Mouse (Mus musculus): ENCODE data around the gene Wdr83.
"Not testable (repeated sequence)": the region's sequence is repeated elsewhere in the genome, so short reads cannot be mapped to it uniquely, and the experiment has no call there.

Wdr83 gene

DNA sequence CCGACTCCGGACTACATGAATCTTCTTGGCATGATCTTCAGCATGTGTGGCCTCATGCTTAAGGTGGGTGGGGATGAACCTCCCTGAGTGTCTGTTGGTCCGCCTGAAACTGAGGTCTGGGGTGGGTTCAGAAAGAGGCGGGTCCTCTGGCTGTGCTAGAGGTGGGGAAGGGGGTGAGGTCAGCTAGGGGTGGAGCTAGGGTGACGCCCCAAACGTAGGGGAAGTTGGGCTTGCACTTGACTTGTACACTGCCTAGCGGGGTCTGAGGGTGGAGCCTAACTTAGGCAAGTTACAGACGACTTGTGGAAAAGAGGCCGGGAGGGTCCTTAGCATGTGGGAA lies at the start of gene Wdr83:
Wdr83 (minus strand) TSS at position 91 of the 340 bp plus-strand sequence.
- peak in 1 of 2 experiments; percentile 38 for DNase-seq (ENCODE audit: low read depth in 2 of 2, low spot score in 2 of 2)

DNA sequence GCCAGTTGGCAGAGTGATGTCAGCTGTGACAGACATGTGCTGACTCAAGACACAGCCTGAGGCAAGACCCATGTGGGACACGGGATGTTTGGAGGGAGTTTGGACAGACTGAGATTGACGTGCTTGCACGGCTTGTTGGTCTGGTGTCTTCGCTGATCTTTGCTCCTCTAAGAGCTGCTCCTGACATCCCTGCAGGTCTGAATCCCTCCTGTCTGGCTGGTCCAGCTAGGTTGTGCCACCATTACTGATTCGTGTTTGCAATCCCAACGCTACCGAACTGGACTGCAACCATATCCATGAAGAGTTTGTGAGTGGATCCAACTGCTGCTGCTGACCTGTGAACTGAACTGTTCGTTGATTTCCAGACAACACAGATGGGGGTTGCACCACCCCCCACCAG lies 42.6 kb upstream of the Wdr83 start:
- no peak for DNase-seq (ENCODE audit: low read depth in 2 of 2, low spot score in 2 of 2)

DNA sequence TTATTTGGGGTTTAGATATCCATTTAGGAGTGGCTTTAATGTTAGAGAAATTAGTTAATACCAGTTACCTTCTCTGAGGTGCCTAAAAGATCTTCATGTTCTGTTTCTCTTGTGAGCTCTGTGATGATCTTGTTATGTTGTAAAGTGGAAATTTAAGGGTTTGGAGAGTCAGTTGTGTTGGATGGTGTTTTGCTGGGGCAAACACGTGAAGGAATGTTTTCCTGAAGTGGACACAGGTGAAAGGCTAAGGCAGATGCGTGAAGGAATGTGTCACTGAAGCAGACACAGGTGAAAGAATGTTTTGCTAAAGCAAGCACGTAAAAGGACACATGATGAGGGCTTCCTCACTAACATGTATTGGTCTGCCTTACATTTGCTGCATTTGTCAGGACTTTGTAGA lies 41.9 kb upstream of the Wdr83 start, which contains the start of gene Zfp791:
Zfp791 (minus strand) TSS at position 101 of the 400 bp plus-strand sequence.
- no peak for DNase-seq (ENCODE audit: low read depth in 2 of 2, low spot score in 2 of 2)

DNA sequence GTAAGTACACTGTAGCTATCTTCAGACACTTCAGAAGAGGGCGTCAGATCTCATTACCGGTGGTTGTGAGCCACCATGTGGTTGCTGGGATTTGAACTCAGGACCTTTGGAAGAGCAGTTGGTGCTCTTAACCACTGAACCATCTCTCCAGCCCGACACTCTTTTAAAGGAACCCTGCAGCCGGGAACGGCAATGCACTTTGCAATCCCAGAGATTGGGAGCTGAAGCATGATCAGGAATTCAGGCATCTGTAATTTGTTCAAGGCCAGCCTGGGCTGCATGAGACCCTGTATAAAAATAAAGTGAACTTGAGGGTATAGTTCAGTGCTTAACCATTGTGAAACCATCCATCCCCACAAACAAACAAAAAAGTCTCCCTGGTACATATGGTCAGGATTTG lies 39.1 kb upstream of the Wdr83 start:
- not testable (repeated sequence) for DNase-seq (ENCODE audit: low read depth in 2 of 2, low spot score in 2 of 2)

DNA sequence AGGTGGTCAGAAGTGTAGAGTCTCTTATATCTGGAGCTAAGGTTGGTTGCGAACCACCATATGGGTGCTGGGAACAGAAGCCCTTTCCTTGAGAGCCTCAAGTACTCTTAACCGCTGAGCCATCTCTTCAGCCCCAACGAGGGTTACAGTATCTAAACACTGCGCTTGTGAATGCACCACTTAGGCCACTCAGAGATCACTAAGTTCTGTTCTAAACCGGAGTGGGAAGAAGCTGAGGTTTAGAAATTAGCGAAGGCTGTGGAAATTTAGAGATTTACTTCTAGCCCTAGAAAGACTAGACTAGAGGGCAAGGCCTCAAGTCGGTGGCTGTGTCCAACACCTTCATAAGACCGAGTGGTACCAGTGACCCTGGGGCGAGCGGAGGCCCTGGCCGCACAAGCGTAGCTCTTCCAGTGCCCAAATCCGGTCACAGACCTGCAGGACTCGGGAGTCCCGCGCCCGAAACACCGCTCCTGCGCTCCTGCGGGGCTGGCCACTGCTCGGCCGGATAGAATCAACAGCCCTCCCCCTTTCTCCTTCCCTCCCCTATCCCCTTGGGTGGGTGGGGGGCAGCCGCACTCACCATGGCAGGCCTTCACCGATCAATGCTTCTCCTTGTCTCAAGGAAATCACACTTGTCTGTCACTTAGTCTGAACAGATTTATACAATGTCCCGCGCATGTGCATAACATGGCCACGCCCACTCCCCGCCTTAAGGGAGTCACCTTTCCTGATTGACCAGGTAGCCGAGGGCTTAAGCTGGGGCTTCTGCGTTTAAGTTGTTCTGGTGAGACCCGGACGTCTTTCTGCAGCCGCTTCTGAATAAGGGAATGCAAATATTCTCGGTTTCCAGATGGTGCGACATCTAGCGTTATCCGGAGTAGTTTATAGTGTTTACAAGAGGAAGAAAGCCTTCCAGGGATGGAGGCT lies 38.2 kb upstream of the Wdr83 start:
- DNase-seq (ENCODE audit: low read depth in 2 of 2, low spot score in 2 of 2), result peak; percentile 2 to 18

DNA sequence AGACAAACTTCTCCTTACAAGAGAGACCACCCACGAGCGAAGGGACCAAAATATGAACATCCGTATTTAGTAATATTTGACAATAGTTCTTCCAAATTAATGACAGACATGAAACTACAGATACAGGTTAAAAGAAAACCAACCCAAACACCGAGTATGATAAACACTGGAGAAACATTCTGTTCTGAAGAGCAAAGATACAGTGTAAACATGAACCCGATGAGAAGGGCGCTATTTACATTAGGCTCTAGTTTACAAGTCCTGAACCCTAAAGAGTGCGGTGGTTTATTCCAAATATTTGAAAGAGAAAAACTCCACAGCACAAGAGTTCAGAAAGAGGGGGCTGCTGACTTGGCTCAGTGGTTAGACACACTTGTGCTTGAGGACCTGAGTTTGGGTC lies 35.9 kb upstream of the Wdr83 start:
- no peak for DNase-seq (ENCODE audit: low read depth in 2 of 2, low spot score in 2 of 2)

DNA sequence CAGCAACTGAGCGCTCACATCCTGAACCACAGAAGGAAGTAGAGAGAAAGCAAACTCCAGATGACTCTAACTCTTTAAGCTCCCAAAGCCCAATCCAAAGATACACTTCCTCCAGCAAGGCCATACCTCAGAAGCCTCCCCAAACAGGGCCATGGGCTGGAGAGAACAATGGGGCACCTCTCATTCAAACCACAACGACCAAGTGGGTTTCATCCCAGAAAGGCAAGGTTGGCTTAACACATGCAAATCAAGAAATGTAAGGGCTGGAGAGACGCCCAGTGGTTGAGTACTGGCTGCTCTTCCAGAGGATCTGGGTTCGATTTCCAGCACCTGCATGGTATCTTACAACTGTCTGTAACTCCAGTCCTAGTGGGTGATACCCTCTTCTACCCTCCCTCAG lies 34.4 kb upstream of the Wdr83 start:
- no peak for DNase-seq (ENCODE audit: low read depth in 2 of 2, low spot score in 2 of 2)

DNA sequence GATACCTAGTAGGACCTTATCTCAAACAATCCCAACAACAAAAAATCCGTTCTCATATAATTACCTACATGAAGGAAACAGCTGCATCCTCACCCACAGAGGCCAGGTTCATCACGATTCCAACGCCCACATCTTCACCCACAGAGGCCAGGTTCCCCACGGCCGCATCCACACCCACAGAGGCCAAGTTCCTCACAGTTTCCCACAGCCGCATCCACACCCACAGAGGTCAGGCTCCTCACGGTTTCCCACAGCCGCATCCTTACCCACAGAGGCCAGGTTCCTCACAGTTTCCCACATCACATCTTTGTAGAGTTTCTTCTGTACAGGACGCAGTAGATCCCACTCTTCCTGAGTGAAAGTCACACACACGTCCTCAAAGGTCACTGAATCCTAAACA lies 32.1 kb upstream of the Wdr83 start:
- no peak for DNase-seq (ENCODE audit: low read depth in 2 of 2, low spot score in 2 of 2)

DNA sequence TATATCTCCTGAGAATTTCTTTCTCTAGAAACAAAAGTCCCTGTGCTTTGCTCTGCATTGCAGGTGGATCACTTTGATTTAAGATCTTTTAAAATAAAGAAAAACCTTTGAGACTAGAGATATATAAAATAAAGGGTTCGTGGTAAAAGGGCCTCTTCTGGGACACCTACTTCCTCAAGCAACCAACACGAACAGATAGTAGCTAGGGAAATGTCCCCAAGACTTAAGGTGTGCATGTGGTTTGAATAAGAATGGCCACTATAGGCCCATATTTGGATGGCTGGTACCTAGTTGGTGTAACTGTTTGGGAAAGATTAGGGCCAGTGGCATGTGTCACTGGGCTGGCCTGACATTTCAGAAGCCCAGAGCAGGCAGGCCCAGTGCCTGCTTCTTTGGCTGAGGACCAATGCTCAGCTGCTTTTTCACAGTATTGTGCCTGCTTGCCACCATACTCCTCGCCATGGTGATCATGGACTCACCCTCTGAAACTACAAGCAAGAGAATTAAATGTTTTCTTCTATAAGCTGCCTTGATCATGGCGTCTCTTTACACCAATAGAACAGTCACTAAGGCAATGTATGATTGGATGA lies 19.1 kb upstream of the Wdr83 start:
- DNase-seq (ENCODE audit: low read depth in 2 of 2, low spot score in 2 of 2), result no peak

DNA sequence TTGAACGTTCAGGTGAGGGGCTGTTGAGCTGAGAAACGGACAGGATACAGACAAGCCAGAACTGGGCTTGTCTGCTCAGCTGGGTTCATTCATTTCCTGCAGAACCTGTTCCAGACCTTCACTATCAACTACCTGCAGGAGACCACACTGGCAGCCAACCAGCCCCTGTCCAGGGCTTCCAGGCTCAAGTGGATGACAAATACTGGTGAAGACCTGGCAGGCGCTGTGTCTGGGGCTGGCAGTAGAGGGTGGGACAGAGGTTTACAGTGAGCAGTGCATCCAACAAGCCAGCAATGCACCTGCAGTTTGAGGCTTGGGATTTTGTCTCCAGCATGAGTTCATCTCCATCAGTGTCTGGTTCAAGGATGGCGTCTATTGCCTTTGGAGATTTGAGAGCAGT lies 15.7 kb upstream of the Wdr83 start:
- no peak for DNase-seq (ENCODE audit: low read depth in 2 of 2, low spot score in 2 of 2)

DNA sequence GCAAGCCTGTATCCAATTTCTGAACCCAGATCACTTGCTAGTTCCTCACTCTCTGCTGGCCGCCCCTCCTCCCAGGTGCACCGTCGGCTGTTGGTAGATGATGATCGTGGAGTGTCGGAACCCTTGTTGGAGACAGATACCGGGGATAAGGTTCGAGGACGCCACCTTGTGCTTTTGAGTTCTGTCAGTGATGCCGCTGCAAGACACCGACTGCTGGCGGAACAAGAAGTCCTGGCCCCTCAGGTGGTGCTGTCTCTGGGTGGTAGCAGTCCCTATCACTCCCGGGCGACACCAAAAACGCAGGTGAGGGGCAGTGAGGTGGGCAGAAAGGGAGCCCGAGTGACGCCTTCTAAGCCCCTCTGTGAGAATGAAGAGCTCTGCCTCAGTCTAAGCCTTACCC lies 15.1 kb upstream of the Wdr83 start:
- no peak for DNase-seq (ENCODE audit: low read depth in 2 of 2, low spot score in 2 of 2)

DNA sequence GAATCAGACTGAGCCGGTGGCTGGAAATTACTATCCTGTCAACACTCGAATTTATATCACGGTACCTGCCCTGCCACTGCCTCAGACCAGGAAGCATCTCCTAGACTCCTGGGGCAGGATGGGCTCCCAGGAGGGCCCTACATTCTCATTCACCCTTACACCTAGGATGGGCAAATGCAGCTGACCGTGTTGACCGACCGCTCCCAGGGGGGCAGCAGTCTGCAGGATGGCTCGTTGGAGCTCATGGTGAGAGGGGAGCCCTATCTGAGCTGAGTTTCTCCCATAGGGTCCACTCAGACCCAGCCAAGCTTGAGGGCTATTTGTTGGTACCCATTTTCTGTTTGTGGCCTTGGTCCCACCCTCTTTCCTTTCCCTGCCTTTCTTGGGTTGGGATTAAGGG lies 14.5 kb upstream of the Wdr83 start:
- no peak for DNase-seq (ENCODE audit: low read depth in 2 of 2, low spot score in 2 of 2)

DNA sequence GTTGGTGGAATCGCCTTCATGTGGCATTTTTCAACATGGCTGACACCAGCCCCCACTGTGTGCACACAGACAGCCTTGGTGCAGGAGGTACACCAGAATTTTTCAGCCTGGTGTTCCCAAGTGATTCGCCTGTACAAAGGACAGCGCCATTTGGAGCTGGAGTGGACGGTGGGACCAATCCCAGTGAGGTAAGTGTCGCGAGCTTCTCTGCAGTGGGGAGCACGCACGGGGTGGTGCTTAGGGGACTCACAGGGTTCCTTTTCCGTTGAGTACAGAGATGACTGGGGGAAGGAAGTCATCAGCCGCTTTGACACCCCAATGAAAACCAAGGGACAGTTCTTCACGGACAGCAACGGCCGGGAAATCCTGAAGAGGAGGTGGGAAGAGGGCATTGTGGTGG lies 13.9 kb upstream of the Wdr83 start:
- no peak for DNase-seq (ENCODE audit: low read depth in 2 of 2, low spot score in 2 of 2)

DNA sequence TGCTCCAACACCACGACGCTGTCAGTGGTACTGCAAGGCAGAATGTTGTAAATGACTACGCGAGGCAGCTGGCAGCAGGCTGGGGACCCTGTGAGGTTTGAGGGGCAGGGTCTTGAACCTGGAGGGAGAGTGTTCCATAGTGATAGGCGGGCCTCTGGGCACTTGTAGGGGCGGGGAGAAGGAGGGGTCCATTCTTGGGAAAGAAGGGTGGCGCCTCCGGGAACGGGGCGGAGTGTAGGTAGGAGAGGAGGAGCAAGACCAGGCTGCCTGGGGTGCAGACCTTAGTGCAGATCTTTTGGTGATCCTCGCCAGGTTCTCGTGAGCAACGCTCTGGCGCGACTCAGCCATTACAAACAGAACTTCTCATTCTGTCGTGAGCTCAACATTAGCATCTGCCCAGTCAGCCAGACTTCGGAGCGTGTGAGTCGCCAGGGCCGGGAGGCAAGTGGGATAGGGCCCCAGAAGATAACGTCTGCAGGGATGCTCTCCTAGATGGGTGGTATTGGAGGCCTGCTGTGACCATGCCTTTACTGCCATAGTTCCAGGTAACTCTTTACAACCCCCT lies 10.5 kb upstream of the Wdr83 start:
- DNase-seq (ENCODE audit: low read depth in 2 of 2, low spot score in 2 of 2), result no peak

DNA sequence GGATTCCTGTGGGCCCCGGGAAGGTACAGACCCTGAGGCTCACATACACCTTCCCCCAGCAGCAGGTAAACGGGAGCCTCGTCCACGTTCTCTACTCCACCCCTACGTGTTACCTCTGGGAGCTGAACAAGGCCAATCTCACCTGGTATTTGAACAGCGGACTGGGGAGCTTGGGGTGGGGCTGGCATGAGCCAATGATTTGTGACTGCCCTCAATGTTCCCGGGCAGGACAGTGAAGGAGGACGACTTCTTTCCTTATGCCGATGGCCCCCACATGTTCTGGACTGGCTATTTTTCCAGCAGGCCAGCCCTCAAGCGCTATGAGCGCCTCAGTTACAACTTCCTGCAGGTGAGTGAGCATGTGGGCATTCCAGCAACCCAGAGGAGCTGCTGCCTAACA lies 9.8 kb upstream of the Wdr83 start:
- no peak for DNase-seq (ENCODE audit: low read depth in 2 of 2, low spot score in 2 of 2)

DNA sequence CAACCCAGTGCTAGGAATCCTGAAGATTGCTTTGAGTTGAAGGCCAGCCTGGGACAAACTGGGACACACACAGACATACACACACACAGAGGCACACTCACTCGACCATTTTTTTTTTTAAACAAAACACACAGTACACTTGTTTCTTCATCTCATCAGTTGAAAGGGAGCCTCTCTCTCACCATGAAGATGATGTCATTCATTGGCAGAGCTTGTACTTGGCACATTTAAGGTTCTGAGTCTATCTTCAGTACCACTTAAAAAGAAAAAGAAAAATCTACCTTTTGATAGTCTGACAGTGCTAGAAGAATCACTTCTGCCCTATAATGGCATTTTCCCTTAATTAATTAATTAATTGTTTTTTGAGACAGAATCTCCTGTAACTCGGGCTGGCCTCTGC lies 7.7 kb upstream of the Wdr83 start:
- no peak for DNase-seq (ENCODE audit: low read depth in 2 of 2, low spot score in 2 of 2)

DNA sequence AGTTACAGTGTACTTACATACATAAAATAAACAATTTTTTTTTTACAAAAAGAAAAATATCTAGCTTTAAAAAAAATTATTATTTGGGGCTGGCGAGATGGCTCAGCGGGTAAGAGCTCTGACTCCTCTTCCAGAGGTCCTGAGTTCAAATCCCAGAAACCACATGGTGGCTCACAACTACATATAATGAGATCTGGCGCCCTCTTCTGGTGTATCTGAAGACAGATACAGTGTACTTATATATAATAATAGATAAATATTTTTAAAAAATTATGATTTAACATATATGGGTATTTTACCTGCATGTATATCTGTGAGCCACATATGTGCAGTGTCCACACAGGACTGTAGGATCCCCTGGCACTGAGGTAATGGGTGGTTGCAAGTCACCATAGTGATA lies 5.1 kb upstream of the Wdr83 start:
- DNase-seq (ENCODE audit: low read depth in 2 of 2, low spot score in 2 of 2), result no peak

DNA sequence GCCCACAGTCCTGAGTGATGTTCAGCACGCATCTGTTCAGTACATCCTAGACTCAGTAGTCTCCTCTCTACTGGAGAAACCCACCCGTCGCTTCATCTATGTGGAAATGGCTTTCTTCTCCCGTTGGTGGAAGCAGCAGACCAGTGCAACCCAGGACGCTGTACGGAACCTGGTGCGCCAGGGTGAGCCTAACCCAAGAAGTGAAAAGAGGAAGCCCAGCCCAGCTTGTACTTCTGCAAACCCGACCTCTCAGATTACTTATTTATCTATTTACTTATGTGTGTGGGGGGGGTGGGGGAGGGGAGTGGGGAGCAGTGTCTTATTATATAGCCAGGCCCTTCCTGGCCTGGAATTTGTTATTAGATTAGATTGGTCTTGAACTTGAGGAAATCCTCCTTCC lies 3.5 kb upstream of the Wdr83 start:
- DNase-seq (ENCODE audit: low read depth in 2 of 2, low spot score in 2 of 2), result no peak

DNA sequence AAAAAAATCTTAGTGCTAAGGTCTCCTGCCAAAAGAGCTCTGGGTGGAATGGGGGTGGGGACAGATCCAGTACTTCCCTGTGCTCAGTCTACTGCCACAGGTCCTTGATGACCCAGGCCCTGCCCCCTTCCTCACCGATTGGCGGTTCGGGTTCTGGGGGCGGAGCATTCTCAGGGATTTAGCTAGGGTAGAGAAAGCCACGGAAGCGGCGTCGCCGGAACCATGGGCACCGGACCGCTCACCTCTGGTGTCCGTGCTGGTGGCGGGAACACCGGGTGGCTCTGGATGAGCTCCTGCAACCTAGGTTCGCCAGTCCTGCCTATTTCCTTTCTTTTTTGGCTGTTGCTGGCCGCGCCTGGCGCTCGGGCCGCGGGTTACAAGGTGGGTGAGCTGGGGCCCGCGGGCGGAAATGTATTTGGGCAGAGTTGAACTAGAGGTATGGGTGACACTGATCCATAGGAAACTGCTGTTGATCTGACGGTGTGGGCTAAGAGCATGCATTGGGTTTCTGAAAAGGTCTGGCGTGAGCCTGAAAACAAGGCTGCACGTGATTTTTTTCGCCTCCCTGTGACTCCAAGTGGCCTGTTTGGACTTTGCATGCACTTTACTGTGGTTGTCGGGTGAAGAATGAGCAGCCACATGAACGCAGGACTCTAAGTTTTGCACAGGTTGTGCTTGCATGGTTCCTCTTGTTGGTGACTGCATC lies 2.2 kb upstream of the Wdr83 start, which contains the start of gene Man2b1:
Man2b1 (plus strand) TSS at position 163 of the 706 bp plus-strand sequence.
- peak; percentile 68 to 76 for DNase-seq (ENCODE audit: low read depth in 2 of 2, low spot score in 2 of 2)

DNA sequence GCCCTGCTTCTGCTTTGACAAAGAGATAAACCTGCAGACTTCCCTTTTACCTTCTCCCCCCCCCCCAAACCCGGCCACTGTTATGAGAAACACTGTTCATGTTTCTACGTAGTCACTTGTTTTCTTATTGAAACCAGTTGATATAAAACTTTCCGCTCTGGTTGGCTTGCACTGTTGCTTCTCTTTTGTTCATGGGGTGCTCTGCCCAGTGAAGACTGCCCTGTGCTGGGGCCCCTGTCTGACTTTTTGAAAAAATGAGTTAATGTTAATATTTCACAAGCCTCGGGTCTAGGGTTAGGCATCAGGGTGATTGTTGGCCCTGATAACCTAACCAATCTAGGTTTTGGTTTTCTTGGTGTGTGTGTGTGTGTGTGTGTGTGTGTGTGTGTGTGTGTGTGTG lies 1.1 kb upstream of the Wdr83 start:
- DNase-seq (ENCODE audit: low read depth in 2 of 2, low spot score in 2 of 2), result not testable (repeated sequence)

DNA sequence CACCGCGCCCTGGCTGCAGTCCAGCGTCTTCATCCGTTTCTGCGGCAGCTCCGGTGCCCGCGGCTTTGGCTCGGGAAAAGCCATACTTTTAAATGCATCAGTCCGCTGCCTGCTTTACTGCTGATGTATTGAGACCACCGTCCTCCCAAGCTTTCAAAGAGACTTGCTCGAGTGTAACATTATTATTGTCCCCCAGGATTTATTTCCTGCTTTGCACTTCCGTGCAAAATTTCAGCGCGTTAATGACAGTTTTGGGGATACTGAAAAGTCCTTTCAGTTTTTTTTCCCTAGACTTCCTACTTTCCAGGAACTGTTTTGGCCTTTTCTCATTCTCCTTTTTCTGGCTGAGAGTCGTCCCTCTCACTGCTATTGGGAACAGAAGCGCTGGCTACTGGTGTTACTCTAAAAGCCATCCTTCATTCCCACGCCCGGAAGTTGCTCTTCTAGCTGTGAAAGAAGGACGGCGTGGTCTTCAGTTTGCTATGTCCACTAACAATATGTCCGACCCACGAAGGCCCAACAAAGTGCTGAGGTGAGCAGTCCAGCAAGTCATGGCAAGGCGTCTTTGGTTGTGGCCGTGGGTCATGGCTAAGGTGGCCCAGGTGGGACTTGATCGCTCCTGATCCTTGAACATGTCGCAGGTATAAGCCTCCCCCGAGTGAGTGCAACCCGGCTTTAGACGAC lies 432 bp downstream of the Wdr83 start, which contains the start of gene Wdr83os:
Wdr83os (plus strand) TSS at position 209 of the 684 bp plus-strand sequence.
- peak; percentile 58 to 66 for DNase-seq (ENCODE audit: low read depth in 2 of 2, low spot score in 2 of 2)
